Mouse (Mus musculus): ENCODE results near the gene Eva1a. TPM values are rescaled to one million over a fixed set of nuclear protein-coding genes. Genes with fewer than 3 reads are reported as not detected.

Eva1a gene
- polyA plus RNA-seq (2015; fragmentation: Illumina TruSeq; extraction: RNeasy Lipid Tissue Mini Kit (QIAGEN cat#74804); ENCODE audit: insufficient read depth, low replicate concordance): 0.51 TPM

GRCm38 (mm10) chr6:82040834-82041487, at the start of gene Eva1a:
Eva1a (plus strand) TSS chr6:82041043.

Other genes starting within 250 kb of the Eva1a start
- gene Gcfc2, start 117.4 kb upstream of the Eva1a start, polyA plus RNA-seq (2015; fragmentation: Illumina TruSeq; extraction: RNeasy Lipid Tissue Mini Kit (QIAGEN cat#74804); ENCODE audit: insufficient read depth, low replicate concordance): 15.2 TPM
- 33.1 TPM for gene Mrpl19, start 75.1 kb upstream of the Eva1a start, polyA plus RNA-seq (2015; fragmentation: Illumina TruSeq; extraction: RNeasy Lipid Tissue Mini Kit (QIAGEN cat#74804); ENCODE audit: insufficient read depth, low replicate concordance)